Mouse (Mus musculus): ENCODE data around the gene Gimap8. TPM values are rescaled to one million over a fixed set of nuclear protein-coding genes. Genes with fewer than 3 reads are reported as not detected.
A peak's percentile ranks its signal among the peaks of the same experiment; 100 is the strongest.
"Not testable (repeated sequence)": the region's sequence is repeated elsewhere in the genome, so short reads cannot be mapped to it uniquely, and the experiment has no call there.

The Gimap8 gene
- polyA plus RNA-seq (2015; fragmentation: Nextera tagmentation; extraction: Ambion mirVana): 0.81 and 0.92 TPM in 2 replicates

- Histone ChIP-seq H3K27me3 (no peaks in the 10 kb centered on the region), H3K27ac (replicated peaks) (no peak within 1 kb of the TSS), H3K4me2 (no peak within 1 kb of the TSS; the same call in 1 of the 2 replicates), H3K4me1 (replicated peaks) (no peaks in the 10 kb centered on the region), H3K9ac (no peak within 1 kb of the TSS), H3K36me3 (replicated peaks) (no peaks in the 10 kb centered on the region), H3K9me3 (replicated peaks) (no peaks in the 10 kb centered on the region), H3K4me3 (replicated peaks) (no peak within 1 kb of the TSS)
- WGBS (ENCODE audit: insufficient replicate concordance): 13% methylated on average over 3 of the region's 3 CpGs
- ATAC-seq (ENCODE audit: insufficient read depth): no peak
Observed at GRCm38 (mm10) chr6:48646995-48647394, at the start of gene Gimap8. TSS of gene Gimap8 (plus strand) at chr6:48647234.

- Histone ChIP-seq H3K4me2 (0 out of 2 replicates have a peak overlapping the region, but pooled peaks have one; percentile 90), H3K27ac (replicated peaks) (no peak overlapping the region), H3K9ac (no peak overlapping the region), H3K4me3 (replicated peaks) (no peak overlapping the region), H3K36me3 (replicated peaks) (peaks cover 22% of the 10 kb centered on the region), H3K27me3 (no peaks in the 10 kb centered on the region), H3K9me3 (replicated peaks) (no peaks in the 10 kb centered on the region), H3K4me1 (replicated peaks) (peaks cover 33% of the 10 kb centered on the region)
- 64% methylated on average over 1 of the region's 1 CpGs for WGBS (ENCODE audit: insufficient replicate concordance)
- ATAC-seq (ENCODE audit: insufficient read depth): no peak
Observed at GRCm38 (mm10) chr6:48600594-48600993, 46.4 kb upstream of the Gimap8 start.

- no peaks in the 10 kb centered on the region for H3K27me3 ChIP-seq
- H3K9ac ChIP-seq: peak within 1 kb of the TSS; percentile 65
- H3K9me3 ChIP-seq (replicated peaks): no peaks in the 10 kb centered on the region
- H3K27ac ChIP-seq (replicated peaks): peak within 1 kb of the TSS; percentile 80
- H3K4me1 ChIP-seq (replicated peaks): peaks cover 33% of the 10 kb centered on the region
- peak within 1 kb of the TSS; percentile 90 for H3K4me2 ChIP-seq
- H3K36me3 ChIP-seq (replicated peaks): peaks cover 16% of the 10 kb centered on the region
- peak within 1 kb of the TSS; percentile 70 for H3K4me3 ChIP-seq (replicated peaks)
- peak; percentile 98 for ATAC-seq (ENCODE audit: insufficient read depth)
- WGBS (ENCODE audit: insufficient replicate concordance): 5% methylated on average over 42 of the region's 42 CpGs
Observed at GRCm38 (mm10) chr6:48601271-48602079, 45.6 kb upstream of the Gimap8 start, which contains the start of gene Zfp775. TSS of gene Zfp775 (plus strand) at chr6:48602063.

- peaks cover 33% of the 10 kb centered on the region for H3K4me1 ChIP-seq (replicated peaks)
- H3K9ac ChIP-seq: peak overlapping the region; percentile 65
- H3K4me2 ChIP-seq: peak overlapping the region; percentile 90
- H3K9me3 ChIP-seq (replicated peaks): no peaks in the 10 kb centered on the region
- H3K4me3 ChIP-seq (replicated peaks): peak overlapping the region; percentile 70
- peak overlapping the region; percentile 80 for H3K27ac ChIP-seq (replicated peaks)
- 1% methylated on average over 28 of the region's 28 CpGs for WGBS (ENCODE audit: insufficient replicate concordance)
- no peaks in the 10 kb centered on the region for H3K27me3 ChIP-seq
- ATAC-seq (ENCODE audit: insufficient read depth): peak; percentile 66
- H3K36me3 ChIP-seq (replicated peaks): peaks cover 9% of the 10 kb centered on the region
Observed at GRCm38 (mm10) chr6:48602080-48602741, 44.8 kb upstream of the Gimap8 start.

GRCm38 (mm10) chr6:48608124-48608523 is 38.9 kb upstream of the Gimap8 start:
- Histone ChIP-seq H3K27me3 (no peaks in the 10 kb centered on the region), H3K27ac (replicated peaks) (no peak overlapping the region), H3K4me3 (replicated peaks) (no peak overlapping the region), H3K9ac (no peak overlapping the region), H3K4me2 (no peak overlapping the region), H3K36me3 (replicated peaks) (no peaks in the 10 kb centered on the region), H3K4me1 (replicated peaks) (peaks cover 3% of the 10 kb centered on the region; the same call in 1 of the 2 replicates), H3K9me3 (replicated peaks) (no peaks in the 10 kb centered on the region)
- ATAC-seq (ENCODE audit: insufficient read depth): no peak
- 60% methylated on average over 2 of the region's 2 CpGs for WGBS (ENCODE audit: insufficient replicate concordance)

GRCm38 (mm10) chr6:48609512-48609911 is 37.5 kb upstream of the Gimap8 start:
- Histone ChIP-seq H3K27me3 (no peaks in the 10 kb centered on the region), H3K27ac (replicated peaks) (no peak overlapping the region), H3K4me3 (replicated peaks) (no peak overlapping the region), H3K9me3 (replicated peaks) (no peaks in the 10 kb centered on the region), H3K9ac (no peak overlapping the region), H3K4me1 (replicated peaks) (peaks cover 3% of the 10 kb centered on the region; the same call in 1 of the 2 replicates), H3K4me2 (no peak overlapping the region), H3K36me3 (replicated peaks) (no peaks in the 10 kb centered on the region)
- ATAC-seq (ENCODE audit: insufficient read depth): peak; percentile 22
- 31% methylated on average over 6 of the region's 7 CpGs for WGBS (ENCODE audit: insufficient replicate concordance)

- Histone ChIP-seq H3K27me3 (no peaks in the 10 kb centered on the region), H3K4me1 (replicated peaks) (peaks cover 3% of the 10 kb centered on the region; the same call in 1 of the 2 replicates), H3K9ac (no peak overlapping the region), H3K9me3 (replicated peaks) (no peaks in the 10 kb centered on the region), H3K4me2 (no peak overlapping the region), H3K36me3 (replicated peaks) (no peaks in the 10 kb centered on the region), H3K4me3 (replicated peaks) (no peak overlapping the region), H3K27ac (replicated peaks) (no peak overlapping the region)
- no peak for ATAC-seq (ENCODE audit: insufficient read depth)
- WGBS (ENCODE audit: insufficient replicate concordance): 57% methylated on average over 3 of the region's 3 CpGs
Observed at GRCm38 (mm10) chr6:48610657-48611056, 36.4 kb upstream of the Gimap8 start.

GRCm38 (mm10) chr6:48613464-48613863 is 33.6 kb upstream of the Gimap8 start:
- peaks cover 3% of the 10 kb centered on the region; the same call in 1 of the 2 replicates for H3K4me1 ChIP-seq (replicated peaks)
- H3K9me3 ChIP-seq (replicated peaks): no peaks in the 10 kb centered on the region
- WGBS (ENCODE audit: insufficient replicate concordance): 65% methylated on average over 4 of the region's 4 CpGs
- no peaks in the 10 kb centered on the region for H3K27me3 ChIP-seq
- H3K4me3 ChIP-seq (replicated peaks): no peak overlapping the region
- no peak overlapping the region for H3K4me2 ChIP-seq
- H3K9ac ChIP-seq: no peak overlapping the region
- H3K27ac ChIP-seq (replicated peaks): no peak overlapping the region
- no peak for ATAC-seq (ENCODE audit: insufficient read depth)
- no peaks in the 10 kb centered on the region for H3K36me3 ChIP-seq (replicated peaks)

GRCm38 (mm10) chr6:48614756-48615155 is 32.3 kb upstream of the Gimap8 start:
- H3K36me3 ChIP-seq (replicated peaks): peaks cover 6% of the 10 kb centered on the region
- H3K27ac ChIP-seq (replicated peaks): no peak overlapping the region
- no peaks in the 10 kb centered on the region for H3K9me3 ChIP-seq (replicated peaks)
- H3K9ac ChIP-seq: no peak overlapping the region
- 66% methylated on average over 5 of the region's 5 CpGs for WGBS (ENCODE audit: insufficient replicate concordance)
- H3K4me3 ChIP-seq (replicated peaks): no peak overlapping the region
- H3K4me2 ChIP-seq: no peak overlapping the region
- ATAC-seq (ENCODE audit: insufficient read depth): peak; percentile 22; the same call in 1 of the 2 replicates
- H3K4me1 ChIP-seq (replicated peaks): no peaks in the 10 kb centered on the region
- no peaks in the 10 kb centered on the region for H3K27me3 ChIP-seq

GRCm38 (mm10) chr6:48620031-48620430 is 27.0 kb upstream of the Gimap8 start:
- Histone ChIP-seq H3K36me3 (replicated peaks) (peaks cover 16% of the 10 kb centered on the region), H3K9me3 (replicated peaks) (no peaks in the 10 kb centered on the region), H3K27me3 (0 out of 2 replicates have a peak, but pooled peaks cover under 1% of the 10 kb centered on the region), H3K9ac (no peak overlapping the region), H3K27ac (replicated peaks) (no peak overlapping the region), H3K4me2 (no peak overlapping the region), H3K4me1 (replicated peaks) (no peaks in the 10 kb centered on the region), H3K4me3 (replicated peaks) (no peak overlapping the region)
- ATAC-seq (ENCODE audit: insufficient read depth): no peak
- 89% methylated on average over 30 of the region's 30 CpGs for WGBS (ENCODE audit: insufficient replicate concordance)

GRCm38 (mm10) chr6:48622186-48622843 is 24.7 kb upstream of the Gimap8 start:
- H3K9me3 ChIP-seq (replicated peaks): not testable (repeated sequence)
- 70% methylated on average over 8 of the region's 8 CpGs for WGBS (ENCODE audit: insufficient replicate concordance)

More at GRCm38 (mm10) chr6:48622186-48622843, 24.7 kb upstream of the Gimap8 start:
- H3K27ac ChIP-seq (replicated peaks); ATAC-seq (ENCODE audit: insufficient read depth); H3K4me3 ChIP-seq (replicated peaks); H3K9ac ChIP-seq; H3K4me2 ChIP-seq; H3K4me1 ChIP-seq (replicated peaks): not testable (repeated sequence)
- Histone ChIP-seq H3K36me3 (replicated peaks) (peaks cover 16% of the 10 kb centered on the region), H3K27me3 (peaks cover 21% of the 10 kb centered on the region)
